Comparison of ENCODE assay signal across 10 mouse cellular contexts in the genomic region with DNA sequence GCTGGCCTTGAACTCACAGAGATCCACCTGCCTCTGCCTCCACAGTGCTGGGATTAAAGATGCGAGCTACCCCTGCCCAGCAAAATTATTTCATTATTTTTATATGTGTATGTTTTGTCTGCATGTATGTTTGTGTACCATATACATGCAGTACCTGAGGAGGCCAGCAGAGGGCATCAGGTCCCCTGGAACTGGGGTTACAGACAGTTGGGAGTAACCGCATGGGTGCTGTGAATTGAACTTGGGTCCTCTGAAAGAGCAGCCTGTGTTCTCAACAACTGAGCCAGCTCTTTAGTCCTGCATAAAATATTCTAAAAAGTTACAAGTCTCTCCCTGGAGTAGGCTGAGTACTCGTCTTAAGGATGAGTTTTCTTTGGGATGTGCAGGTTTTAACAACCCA. TPM values are rescaled to one million over a fixed set of nuclear protein-coding genes. Genes with fewer than 3 reads are reported as not detected.
DNase-seq lines count a peak whose midpoint lies in the region; ATAC-seq and TF ChIP-seq lines count a peak whose summit lies in the region.
"Had no signal": no experiment of that assay in that cellular context is flagged by ENCODE, and none has a peak within 500 bp of the region (broad histone marks: within the 10 kb centered on the region; RNA-seq: fewer than 3 reads in every experiment).

No protein-coding gene starts in this region.

- no peak overlapping the region for H3K27ac ChIP-seq in cerebellum, adult 2 months (ENCODE audit: insufficient read depth, low read length)
- H3K27ac ChIP-seq in liver, adult 2 months (replicated peaks; ENCODE audit: insufficient read depth, low read depth, low read length): no peak overlapping the region
- H3K27ac ChIP-seq in liver, embryonic 11.5 days (ENCODE audit: low read depth, low read length): no peak overlapping the region
- H3K27ac ChIP-seq in heart, embryonic 10.5 days: no peak overlapping the region
- H3K27ac ChIP-seq: midbrain, embryonic 12.5 days had no signal

- TF ChIP-seq CTCF in cerebellum, adult 2 months (IDR thresholded peaks at IDR 0.05; ENCODE audit: borderline replicate concordance, insufficient read depth, low read depth, low read length): peak; percentile 17; the same call in 1 of the 2 replicates
- TF ChIP-seq CTCF in liver, adult 2 months (IDR thresholded peaks at IDR 0.05; ENCODE audit: low read depth, low read length): peak; percentile 52; the same call in 1 of the 2 replicates

- TF ChIP-seq POLR2A in cerebellum, adult 2 months (IDR thresholded peaks at IDR 0.05; ENCODE audit: borderline replicate concordance, insufficient read depth, low read length): no peak
- TF ChIP-seq POLR2A in liver, adult 2 months (IDR thresholded peaks at IDR 0.05; ENCODE audit: extremely low read depth, insufficient read depth, low read length): no peak

- no peaks in the 10 kb centered on the region for H3K27me3 ChIP-seq in cerebellum, adult 2 months (ENCODE audit: control insufficient read depth, insufficient read depth, low read length)
- no peaks in the 10 kb centered on the region for H3K27me3 ChIP-seq in liver, adult 2 months (ENCODE audit: control insufficient read depth, insufficient read depth, low read length)
- no peaks in the 10 kb centered on the region; the same call in 1 of the 2 replicates for H3K27me3 ChIP-seq in liver, embryonic 11.5 days (replicated peaks; ENCODE audit: control insufficient read depth, insufficient read depth, low read length)
- no peaks in the 10 kb centered on the region for H3K27me3 ChIP-seq in heart, embryonic 10.5 days (ENCODE audit: insufficient read depth, poor library complexity, severe bottlenecking)
- H3K27me3 ChIP-seq: midbrain, embryonic 12.5 days had no signal

- WGBS in cerebellum, adult 2 months: 92% methylated on average over 3 of the region's 3 CpGs
- WGBS in liver, adult 2 months: 92% methylated on average over 3 of the region's 3 CpGs
- whole genome bisulfite sequencing in liver, embryonic 11.5 days: 84% methylated on average over 3 of the region's 3 CpGs
- WGBS in heart, embryonic 10.5 days: 90% methylated on average over 3 of the region's 3 CpGs

- H3K4me2 ChIP-seq in liver, embryonic 11.5 days: no peak overlapping the region
- H3K4me2 ChIP-seq: midbrain, embryonic 12.5 days had no signal

- H3K9me3 ChIP-seq in liver, embryonic 11.5 days (ENCODE audit: control insufficient read depth, low read length): peaks cover 7% of the 10 kb centered on the region; the same call in 1 of the 2 replicates
- 0 out of 2 replicates have a peak, but pooled peaks cover 4% of the 10 kb centered on the region for H3K9me3 ChIP-seq in heart, embryonic 10.5 days

- H3K9ac ChIP-seq in liver, adult 2 months (ENCODE audit: low read depth, low read length): no peak overlapping the region
- no peak overlapping the region for H3K9ac ChIP-seq in liver, embryonic 11.5 days (ENCODE audit: low read depth, low read length)
- H3K9ac ChIP-seq: midbrain, embryonic 12.5 days had no signal

- no peak for ATAC-seq in cerebellum, adult (ENCODE audit: insufficient number of reproducible peaks, low FRiP score, low TSS enrichment)
- ATAC-seq in liver, embryonic 11.5 days (replicated peaks; ENCODE audit: low FRiP score): no peak
- 0 out of 2 replicates have a peak, but pooled peaks have one; percentile 27 for ATAC-seq in granulocyte monocyte progenitor cell, adult 5-6 weeks (replicated peaks; ENCODE audit: poor library complexity, severe bottlenecking)

- H3K36me3 ChIP-seq in liver, adult 2 months (ENCODE audit: control insufficient read depth, insufficient read depth, low read length): no peaks in the 10 kb centered on the region
- no peaks in the 10 kb centered on the region for H3K36me3 ChIP-seq in liver, embryonic 11.5 days (ENCODE audit: control insufficient read depth, insufficient read depth, low read length)
- peaks cover 5% of the 10 kb centered on the region; the same call in 1 of the 2 replicates for H3K36me3 ChIP-seq in heart, embryonic 10.5 days

- H3K79me2 ChIP-seq in liver, adult 2 months (ENCODE audit: control insufficient read depth, insufficient read depth, low read length): no peaks in the 10 kb centered on the region

- no peak for DNase-seq in cerebellum, adult 2 months
- DNase-seq in liver, adult 2 months (ENCODE audit: extremely low read depth, low read depth, low spot score): no peak
- no peak for DNase-seq in liver, embryonic 11.5 days (ENCODE audit: low spot score)
- DNase-seq in testis, postnatal 14 days (ENCODE audit: low spot score): peak; percentile 56
- no peak for DNase-seq in heart, adult 9 months (ENCODE audit: low spot score in 2 of 2)
- no peak for DNase-seq in heart, embryonic 10.5 days (ENCODE audit: low spot score)
- DNase-seq: cerebellum, adult 11 months had no signal

- no peak overlapping the region for H3K4me3 ChIP-seq in cerebellum, adult 2 months (replicated peaks; ENCODE audit: insufficient read depth, low read depth, low read length)
- no peak overlapping the region for H3K4me3 ChIP-seq in liver, adult 2 months (ENCODE audit: insufficient read depth, low read depth, low read length)
- H3K4me3 ChIP-seq in liver, embryonic 11.5 days (ENCODE audit: low read depth, low read length): no peak overlapping the region
- H3K4me3 ChIP-seq in heart, embryonic 10.5 days: no peak overlapping the region
- H3K4me3 ChIP-seq: midbrain, embryonic 12.5 days had no signal

- no peaks in the 10 kb centered on the region for H3K4me1 ChIP-seq in cerebellum, adult 2 months (ENCODE audit: control insufficient read depth, insufficient read depth, low read length)
- H3K4me1 ChIP-seq in liver, adult 2 months (ENCODE audit: control insufficient read depth, insufficient read depth, low read length): no peaks in the 10 kb centered on the region
- no peaks in the 10 kb centered on the region for H3K4me1 ChIP-seq in liver, embryonic 11.5 days (replicated peaks; ENCODE audit: control insufficient read depth, insufficient read depth, low read length)
- no peaks in the 10 kb centered on the region for H3K4me1 ChIP-seq in heart, embryonic 10.5 days
- H3K4me1 ChIP-seq: midbrain, embryonic 12.5 days had no signal

RNA-seq across cellular contexts. Expression of a gene that starts 11.2 kb away (rescaled TPM):
- 6.8 and 6.9 TPM in 2 replicates for polyA plus RNA-seq in cerebellum, adult 2 months (2012; rRNA removed)
- 0.47 and 0.74 TPM in 2 replicates for total RNA-seq in liver, adult 2 months (2014; rRNA removed)
- 0.92 and 1.9 TPM in 2 replicates for polyA plus RNA-seq in liver, adult 2 months (2012; rRNA removed)
- 4.5 and 5.3 TPM in 2 replicates for polyA plus RNA-seq in liver, embryonic 11.5 days (2014; fragmentation: Nextera tagmentation; extraction: Ambion mirVana)
- 0.70 and 3.9 TPM in 2 replicates for total RNA-seq in granulocyte monocyte progenitor cell, adult 5-6 weeks (2014; fragmentation: Nextera tagmentation)
- 2.7 and 3.6 TPM in 2 replicates for total RNA-seq in granulocyte monocyte progenitor cell, adult 5-6 weeks (2017)
- 6.6 and 7.0 TPM in 2 replicates for polyA plus RNA-seq in heart, embryonic 10.5 days (2016; fragmentation: Nextera tagmentation; extraction: Ambion mirVana)

RNA-seq across cellular contexts. Expression of a gene that starts 15.9 kb away (rescaled TPM):
- polyA plus RNA-seq in cerebellum, adult 2 months (2012; rRNA removed): 19.3 and 20.6 TPM in 2 replicates
- 2.9 and 3.0 TPM in 2 replicates for total RNA-seq in liver, adult 2 months (2014; rRNA removed)
- polyA plus RNA-seq in liver, adult 2 months (2012; rRNA removed): 8.5 and 9.4 TPM in 2 replicates
- 18.7 and 19.5 TPM in 2 replicates for polyA plus RNA-seq in liver, embryonic 11.5 days (2014; fragmentation: Nextera tagmentation; extraction: Ambion mirVana)
- total RNA-seq in granulocyte monocyte progenitor cell, adult 5-6 weeks (2014; fragmentation: Nextera tagmentation): 13.5 and 17.6 TPM in 2 replicates
- 7.1 and 12.5 TPM in 2 replicates for total RNA-seq in granulocyte monocyte progenitor cell, adult 5-6 weeks (2017)
- 20.9 and 26.8 TPM in 2 replicates for polyA plus RNA-seq in heart, embryonic 10.5 days (2016; fragmentation: Nextera tagmentation; extraction: Ambion mirVana)

RNA-seq across cellular contexts. Expression of a gene that starts 21.7 kb away (rescaled TPM):
- 57.9 and 66.1 TPM in 2 replicates for polyA plus RNA-seq in cerebellum, adult 2 months (2012; rRNA removed)
- 8.3 and 9.5 TPM in 2 replicates for total RNA-seq in liver, adult 2 months (2014; rRNA removed)
- polyA plus RNA-seq in liver, adult 2 months (2012; rRNA removed): 41.5 and 44.6 TPM in 2 replicates
- polyA plus RNA-seq in liver, embryonic 11.5 days (2014; fragmentation: Nextera tagmentation; extraction: Ambion mirVana): 39.0 and 40.6 TPM in 2 replicates
- 96.7 and 115 TPM in 2 replicates for total RNA-seq in granulocyte monocyte progenitor cell, adult 5-6 weeks (2014; fragmentation: Nextera tagmentation)
- total RNA-seq in granulocyte monocyte progenitor cell, adult 5-6 weeks (2017): 23.8 and 29.0 TPM in 2 replicates
- 35.6 and 42.2 TPM in 2 replicates for polyA plus RNA-seq in heart, embryonic 10.5 days (2016; fragmentation: Nextera tagmentation; extraction: Ambion mirVana)

RNA-seq across cellular contexts. Expression of a gene that starts 31.1 kb away (rescaled TPM):
- 4.0 and 4.3 TPM in 2 replicates for polyA plus RNA-seq in cerebellum, adult 2 months (2012; rRNA removed)
- total RNA-seq in liver, adult 2 months (2014; rRNA removed): 1.8 and 2.5 TPM in 2 replicates
- 1.3 and 1.8 TPM in 2 replicates for polyA plus RNA-seq in liver, adult 2 months (2012; rRNA removed)
- 4.6 and 4.8 TPM in 2 replicates for polyA plus RNA-seq in liver, embryonic 11.5 days (2014; fragmentation: Nextera tagmentation; extraction: Ambion mirVana)
- total RNA-seq in granulocyte monocyte progenitor cell, adult 5-6 weeks (2014; fragmentation: Nextera tagmentation): 8.9 and 10.8 TPM in 2 replicates
- 12.5 and 15.1 TPM in 2 replicates for total RNA-seq in granulocyte monocyte progenitor cell, adult 5-6 weeks (2017)
- polyA plus RNA-seq in heart, embryonic 10.5 days (2016; fragmentation: Nextera tagmentation; extraction: Ambion mirVana): 5.1 and 6.6 TPM in 2 replicates

RNA-seq across cellular contexts. Expression of a gene that starts 41.3 kb away (rescaled TPM):
- polyA plus RNA-seq in cerebellum, adult 2 months (2012; rRNA removed): 35.5 and 37.2 TPM in 2 replicates
- 3.6 and 6.4 TPM in 2 replicates for total RNA-seq in liver, adult 2 months (2014; rRNA removed)
- polyA plus RNA-seq in liver, adult 2 months (2012; rRNA removed): 9.5 and 11.8 TPM in 2 replicates
- polyA plus RNA-seq in liver, embryonic 11.5 days (2014; fragmentation: Nextera tagmentation; extraction: Ambion mirVana): 8.9 and 12.4 TPM in 2 replicates
- 87.1 and 132 TPM in 2 replicates for total RNA-seq in granulocyte monocyte progenitor cell, adult 5-6 weeks (2014; fragmentation: Nextera tagmentation)
- 21.9 and 28.5 TPM in 2 replicates for total RNA-seq in granulocyte monocyte progenitor cell, adult 5-6 weeks (2017)
- polyA plus RNA-seq in heart, embryonic 10.5 days (2016; fragmentation: Nextera tagmentation; extraction: Ambion mirVana): 6.4 and 13.0 TPM in 2 replicates
